Mouse (Mus musculus) embryonic fibroblast, embryonic 13.5 days (primary cell): Measurements from ENCODE around the gene Zfp408.

Source experiments
- CTCF ChIP-seq: IDR thresholded peaks from 2 replicates; pipeline ENCODE4 v1.5.1; 2011; ENCODE audit warnings: mild to moderate bottlenecking, control low read depth, low read length, moderate library complexity, borderline replicate concordance; ENCODE audit not compliant: insufficient read depth
- POLR2A ChIP-seq: IDR thresholded peaks from 2 replicates; pipeline ENCODE4 v1.6.1; 2011; ENCODE audit warnings: low read depth, mild to moderate bottlenecking, control low read depth, low read length, moderate library complexity

GRCm38 (mm10) chr2:91636727-91637338 lies 12.8 kb downstream of the Zfp408 start:
- TF ChIP-seq CTCF: no peak
- no peak for TF ChIP-seq POLR2A
